Comparison of ENCODE assay signal across 8 mouse cellular contexts in the genomic region with DNA sequence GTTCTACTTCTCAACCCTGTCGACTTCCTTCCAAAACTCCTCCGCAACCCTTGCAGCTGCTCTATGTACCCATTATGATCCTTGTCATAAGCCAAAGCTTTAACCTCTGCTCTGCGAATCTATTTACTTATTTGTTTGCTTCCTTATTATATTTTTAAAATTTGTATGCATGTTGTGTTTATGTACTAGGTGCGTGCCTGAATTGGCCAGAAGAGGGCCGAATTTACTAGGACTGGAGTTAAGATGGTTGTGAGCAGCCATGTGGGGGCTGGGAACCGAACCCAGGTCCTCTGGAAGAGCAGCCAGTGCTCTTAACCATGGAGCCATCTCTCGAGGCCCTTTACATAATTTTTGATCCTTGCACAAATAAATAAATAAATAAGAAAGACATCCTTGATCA. TPM values are rescaled to one million over a fixed set of nuclear protein-coding genes. Genes with fewer than 3 reads are reported as not detected.
A peak's percentile ranks its signal among the peaks of the same experiment; 100 is the strongest.
DNase-seq lines count a peak whose midpoint lies in the region; ATAC-seq and TF ChIP-seq lines count a peak whose summit lies in the region.

No protein-coding gene starts in this region.

- H3K4me1 ChIP-seq in kidney, postnatal 0 days (replicated peaks; ENCODE audit: insufficient read depth, low read length), result no peaks in the 10 kb centered on the region; the same call in 1 of the 2 replicates
- H3K4me1 ChIP-seq in brown adipose tissue, adult 24 weeks (ENCODE audit: control insufficient read depth, insufficient read depth, insufficient read length, low read length), result peaks cover 4% of the 10 kb centered on the region
- H3K4me1 ChIP-seq in midbrain, postnatal 0 days (ENCODE audit: insufficient read depth, low read length), result no peaks in the 10 kb centered on the region

- H3K36me3 ChIP-seq in kidney, postnatal 0 days (ENCODE audit: insufficient read depth, low read length), result no peaks in the 10 kb centered on the region
- H3K36me3 ChIP-seq in midbrain, postnatal 0 days (ENCODE audit: insufficient read depth, low read length), result no peaks in the 10 kb centered on the region

- peak overlapping the region; percentile 88 for H3K4me3 ChIP-seq in kidney, postnatal 0 days (replicated peaks; ENCODE audit: low read depth, low read length)
- peak overlapping the region; percentile 87 for H3K4me3 ChIP-seq in brown adipose tissue, adult 24 weeks (ENCODE audit: insufficient read depth, low read depth, low read length)
- H3K4me3 ChIP-seq in midbrain, postnatal 0 days (ENCODE audit: low read depth, low read length), result peak overlapping the region; percentile 82

- peak overlapping the region; percentile 84 for H3K9ac ChIP-seq in kidney, postnatal 0 days (ENCODE audit: low read depth, low read length)
- H3K9ac ChIP-seq in midbrain, postnatal 0 days (replicated peaks; ENCODE audit: low read length, poor library complexity, severe bottlenecking), result peak overlapping the region; percentile 68

- no peak; the same call in 1 of the 2 replicates for TF ChIP-seq CTCF in kidney, postnatal 0 days (IDR thresholded peaks at IDR 0.05; ENCODE audit: low read depth)
- TF ChIP-seq CTCF in midbrain, postnatal 0 days (IDR thresholded peaks at IDR 0.05), result peak; percentile 48

- WGBS in kidney, postnatal 0 days, result 46% methylated on average over 7 of the region's 7 CpGs
- 44% methylated on average over 7 of the region's 7 CpGs for WGBS in midbrain, postnatal 0 days

- ATAC-seq in kidney, postnatal 0 days (replicated peaks; ENCODE audit: low FRiP score, low read depth), result no peak
- ATAC-seq in midbrain, postnatal 0 days (ENCODE audit: low FRiP score), result no peak

- no peaks in the 10 kb centered on the region for H3K27me3 ChIP-seq in kidney, postnatal 0 days (ENCODE audit: insufficient read depth, low read length)
- no peaks in the 10 kb centered on the region for H3K27me3 ChIP-seq in midbrain, postnatal 0 days (ENCODE audit: insufficient read depth, low read length)

- H3K9me3 ChIP-seq in kidney, postnatal 0 days (replicated peaks; ENCODE audit: low read length), result no peaks in the 10 kb centered on the region
- H3K9me3 ChIP-seq in midbrain, postnatal 0 days (ENCODE audit: low read length), result no peaks in the 10 kb centered on the region

- no peak for DNase-seq in kidney, postnatal 0 days (ENCODE audit: low spot score)
- no peak for DNase-seq in kidney, postnatal 25 days
- DNase-seq in induced T-regulatory cell, adult 2 months (ENCODE audit: low read depth), result peak; percentile 64
- DNase-seq in midbrain, postnatal 0 days (ENCODE audit: low spot score), result no peak
- DNase-seq in c-Kit-positive CD71-positive TER-119-positive erythroid progenitor cells, embryonic 14.5 days (ENCODE audit: low spot score), result no peak
- DNase-seq in kidney, postnatal 36 days, result no peak
- DNase-seq in right cerebral cortex, postnatal 25 days, result no peak

- peak overlapping the region; percentile 91 for H3K27ac ChIP-seq in kidney, postnatal 0 days
- peak overlapping the region; percentile 61 for H3K27ac ChIP-seq in brown adipose tissue, adult 24 weeks (replicated peaks; ENCODE audit: low read depth, low read length)
- H3K27ac ChIP-seq in midbrain, postnatal 0 days (ENCODE audit: low read depth, low read length), result peak overlapping the region; percentile 68

- peak overlapping the region; percentile 70 for H3K4me2 ChIP-seq in kidney, postnatal 0 days (ENCODE audit: low read length)
- H3K4me2 ChIP-seq in midbrain, postnatal 0 days (ENCODE audit: low read depth, low read length, poor library complexity, severe bottlenecking), result peak overlapping the region; percentile 59

RNA-seq across cellular contexts. Expression of gene Stat2, which starts 0.5 kb away (rescaled TPM):
- 9.0 and 10.9 TPM in 2 replicates for polyA plus RNA-seq in kidney, postnatal 0 days (2015; fragmentation: Nextera tagmentation; extraction: Ambion mirVana)
- polyA plus RNA-seq in brown adipose tissue, adult 24 weeks (2012; ENCODE audit: insufficient read depth, insufficient read length, missing spikeins), result 5.4 and 5.5 TPM in 2 replicates
- 8.7 and 9.8 TPM in 2 replicates for total RNA-seq in midbrain, postnatal 0 days (2014; rRNA removed)
- 10.5 and 12.9 TPM in 2 replicates for polyA plus RNA-seq in midbrain, postnatal 0 days (2015; fragmentation: Nextera tagmentation; extraction: Ambion mirVana)

RNA-seq across cellular contexts. Expression of gene Apof, which starts 2.4 kb away (rescaled TPM):
- 0.21 and 0.42 TPM in 2 replicates for polyA plus RNA-seq in kidney, postnatal 0 days (2015; fragmentation: Nextera tagmentation; extraction: Ambion mirVana)
- polyA plus RNA-seq in brown adipose tissue, adult 24 weeks (2012; ENCODE audit: insufficient read depth, insufficient read length, missing spikeins), result not detected in 2 replicates
- 0.42 TPM in 1 of 2 replicates, not detected in the other for total RNA-seq in midbrain, postnatal 0 days (2014; rRNA removed)
- polyA plus RNA-seq in midbrain, postnatal 0 days (2015; fragmentation: Nextera tagmentation; extraction: Ambion mirVana), result 0.20 and 0.83 TPM in 2 replicates

RNA-seq across cellular contexts. Expression of gene Apon, which starts 17.0 kb away (rescaled TPM):
- polyA plus RNA-seq in kidney, postnatal 0 days (2015; fragmentation: Nextera tagmentation; extraction: Ambion mirVana), result 0.11 and 0.34 TPM in 2 replicates
- polyA plus RNA-seq in brown adipose tissue, adult 24 weeks (2012; ENCODE audit: insufficient read depth, insufficient read length, missing spikeins), result not detected in 2 replicates
- not detected in 2 replicates for total RNA-seq in midbrain, postnatal 0 days (2014; rRNA removed)
- polyA plus RNA-seq in midbrain, postnatal 0 days (2015; fragmentation: Nextera tagmentation; extraction: Ambion mirVana), result not detected in 2 replicates

RNA-seq across cellular contexts. Expression of gene Il23a, which starts 27.7 kb away (rescaled TPM):
- 0.13 and 0.16 TPM in 2 replicates for polyA plus RNA-seq in kidney, postnatal 0 days (2015; fragmentation: Nextera tagmentation; extraction: Ambion mirVana)
- polyA plus RNA-seq in brown adipose tissue, adult 24 weeks (2012; ENCODE audit: insufficient read depth, insufficient read length, missing spikeins), result not detected in 2 replicates
- total RNA-seq in midbrain, postnatal 0 days (2014; rRNA removed), result not detected in 2 replicates
- 0.12 TPM in 1 of 2 replicates, not detected in the other for polyA plus RNA-seq in midbrain, postnatal 0 days (2015; fragmentation: Nextera tagmentation; extraction: Ambion mirVana)

RNA-seq across cellular contexts. Expression of gene Pan2, which starts 32.3 kb away (rescaled TPM):
- polyA plus RNA-seq in kidney, postnatal 0 days (2015; fragmentation: Nextera tagmentation; extraction: Ambion mirVana), result 26.5 and 28.5 TPM in 2 replicates
- polyA plus RNA-seq in brown adipose tissue, adult 24 weeks (2012; ENCODE audit: insufficient read depth, insufficient read length, missing spikeins), result 5.9 and 8.9 TPM in 2 replicates
- total RNA-seq in midbrain, postnatal 0 days (2014; rRNA removed), result 18.3 and 19.0 TPM in 2 replicates
- polyA plus RNA-seq in midbrain, postnatal 0 days (2015; fragmentation: Nextera tagmentation; extraction: Ambion mirVana), result 12.5 and 13.4 TPM in 2 replicates
